Mouse (Mus musculus): ENCODE data around the gene Ak1. TPM values are rescaled to one million over a fixed set of nuclear protein-coding genes. Genes with fewer than 3 reads are reported as not detected.

Ak1 gene
- polyA plus RNA-seq, 1 experiment: 132 TPM

- TF ChIP-seq CTCF (IDR thresholded peaks at IDR 0.05; ENCODE audit: borderline replicate concordance, insufficient read depth, low read depth, low read length): no peak
- TF ChIP-seq POLR2A (IDR thresholded peaks at IDR 0.05; ENCODE audit: borderline replicate concordance, insufficient read depth, low read length): no peak
- no peak for DNase-seq
- peak within 1 kb of the TSS; percentile 6 for H3K4me3 ChIP-seq (replicated peaks; ENCODE audit: insufficient read depth, low read depth, low read length)
- peak within 1 kb of the TSS; percentile 12; the same call in 1 of the 2 replicates for H3K27ac ChIP-seq (ENCODE audit: insufficient read depth, low read length)
- H3K4me1 ChIP-seq (ENCODE audit: control insufficient read depth, insufficient read depth, low read length): no peaks in the 10 kb centered on the region; the same call in 1 of the 2 replicates
- WGBS: 63% methylated on average over 31 of the region's 31 CpGs
- H3K27me3 ChIP-seq (ENCODE audit: control insufficient read depth, insufficient read depth, low read length): no peaks in the 10 kb centered on the region
These were observed 25.0 kb downstream of the Ak1 start, which contains the start of gene Eng for GRCm38 (mm10) chr2:32646379-32647056. TSS of gene Eng (plus strand) at chr2:32646595.

DNA sequence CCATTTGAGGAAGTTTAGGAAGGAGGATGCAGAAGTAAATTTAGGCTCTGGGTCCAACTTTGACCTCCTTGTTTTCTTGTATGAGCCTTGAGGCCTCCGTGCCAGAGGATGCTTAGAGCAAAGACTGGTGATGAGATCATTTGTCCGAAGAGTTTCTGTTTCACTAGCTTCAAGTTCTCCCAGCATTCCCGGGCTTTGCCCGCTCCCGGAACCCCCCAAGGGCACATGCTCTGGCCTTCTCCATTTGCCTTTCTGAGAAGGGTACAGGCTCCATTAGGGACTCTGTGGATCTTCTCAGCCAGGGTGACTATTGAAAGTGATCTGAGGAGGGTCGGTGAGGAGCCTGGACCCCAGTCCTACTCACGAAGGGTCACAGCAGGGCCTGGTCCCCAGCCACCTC lies 25.8 kb downstream of the Ak1 start:
- no peak for DNase-seq
- Histone ChIP-seq H3K27me3 (ENCODE audit: control insufficient read depth, insufficient read depth, low read length) (no peaks in the 10 kb centered on the region), H3K4me3 (replicated peaks; ENCODE audit: insufficient read depth, low read depth, low read length) (no peak overlapping the region), H3K4me1 (ENCODE audit: control insufficient read depth, insufficient read depth, low read length) (no peaks in the 10 kb centered on the region; the same call in 1 of the 2 replicates), H3K27ac (ENCODE audit: insufficient read depth, low read length) (no peak overlapping the region)
- TF ChIP-seq CTCF (IDR thresholded peaks at IDR 0.05; ENCODE audit: borderline replicate concordance, insufficient read depth, low read depth, low read length) (no peak), POLR2A (IDR thresholded peaks at IDR 0.05; ENCODE audit: borderline replicate concordance, insufficient read depth, low read length) (no peak)
- WGBS: 88% methylated on average over 7 of the region's 7 CpGs

DNA sequence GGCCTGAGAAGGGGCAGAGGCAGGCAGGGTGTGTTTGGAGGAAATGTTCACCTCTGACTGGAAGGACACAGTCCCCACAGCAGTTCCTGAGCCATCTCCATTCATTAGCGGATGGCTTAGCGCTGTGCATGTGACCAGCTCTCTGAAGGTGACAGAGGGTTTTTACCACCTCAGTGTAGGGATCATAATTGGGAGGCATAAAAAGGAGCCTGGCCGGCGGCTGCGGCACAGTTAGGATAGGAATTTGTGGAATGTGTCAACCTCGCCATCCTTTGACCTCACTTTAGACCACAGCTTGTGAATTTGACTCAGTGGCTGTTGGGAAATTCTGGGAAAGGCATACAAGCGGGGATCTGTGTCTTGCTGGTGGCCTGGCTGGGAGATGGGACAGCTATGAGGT lies 32.2 kb downstream of the Ak1 start:
- Histone ChIP-seq H3K4me1 (ENCODE audit: control insufficient read depth, insufficient read depth, low read length) (no peaks in the 10 kb centered on the region), H3K4me3 (replicated peaks; ENCODE audit: insufficient read depth, low read depth, low read length) (no peak overlapping the region), H3K27me3 (ENCODE audit: control insufficient read depth, insufficient read depth, low read length) (no peaks in the 10 kb centered on the region), H3K27ac (ENCODE audit: insufficient read depth, low read length) (no peak overlapping the region)
- no peak for DNase-seq
- TF ChIP-seq POLR2A (IDR thresholded peaks at IDR 0.05; ENCODE audit: borderline replicate concordance, insufficient read depth, low read length): no peak
- no peak for TF ChIP-seq CTCF (IDR thresholded peaks at IDR 0.05; ENCODE audit: borderline replicate concordance, insufficient read depth, low read depth, low read length)
- WGBS: 71% methylated on average over 7 of the region's 7 CpGs

- Histone ChIP-seq H3K27ac (ENCODE audit: insufficient read depth, low read length) (0 out of 2 replicates have a peak overlapping the region, but pooled peaks have one; percentile 54), H3K4me3 (replicated peaks; ENCODE audit: insufficient read depth, low read depth, low read length) (no peak overlapping the region), H3K27me3 (ENCODE audit: control insufficient read depth, insufficient read depth, low read length) (no peaks in the 10 kb centered on the region), H3K4me1 (ENCODE audit: control insufficient read depth, insufficient read depth, low read length) (no peaks in the 10 kb centered on the region)
- DNase-seq: no peak
- TF ChIP-seq POLR2A (IDR thresholded peaks at IDR 0.05; ENCODE audit: borderline replicate concordance, insufficient read depth, low read length) (no peak), CTCF (IDR thresholded peaks at IDR 0.05; ENCODE audit: borderline replicate concordance, insufficient read depth, low read depth, low read length) (no peak)
- WGBS: 75% methylated on average over 14 of the region's 14 CpGs
These were observed 33.3 kb downstream of the Ak1 start for GRCm38 (mm10) chr2:32654743-32655393.

GRCm38 (mm10) chr2:32655394-32655744 lies 33.8 kb downstream of the Ak1 start:
- Histone ChIP-seq H3K4me1 (ENCODE audit: control insufficient read depth, insufficient read depth, low read length) (no peaks in the 10 kb centered on the region), H3K27me3 (ENCODE audit: control insufficient read depth, insufficient read depth, low read length) (no peaks in the 10 kb centered on the region), H3K4me3 (replicated peaks; ENCODE audit: insufficient read depth, low read depth, low read length) (no peak overlapping the region), H3K27ac (ENCODE audit: insufficient read depth, low read length) (peak overlapping the region; percentile 54; the same call in 1 of the 2 replicates)
- TF ChIP-seq CTCF (IDR thresholded peaks at IDR 0.05; ENCODE audit: borderline replicate concordance, insufficient read depth, low read depth, low read length): no peak
- TF ChIP-seq POLR2A (IDR thresholded peaks at IDR 0.05; ENCODE audit: borderline replicate concordance, insufficient read depth, low read length): no peak
- 86% methylated on average over 3 of the region's 3 CpGs for WGBS
- DNase-seq: no peak

DNA sequence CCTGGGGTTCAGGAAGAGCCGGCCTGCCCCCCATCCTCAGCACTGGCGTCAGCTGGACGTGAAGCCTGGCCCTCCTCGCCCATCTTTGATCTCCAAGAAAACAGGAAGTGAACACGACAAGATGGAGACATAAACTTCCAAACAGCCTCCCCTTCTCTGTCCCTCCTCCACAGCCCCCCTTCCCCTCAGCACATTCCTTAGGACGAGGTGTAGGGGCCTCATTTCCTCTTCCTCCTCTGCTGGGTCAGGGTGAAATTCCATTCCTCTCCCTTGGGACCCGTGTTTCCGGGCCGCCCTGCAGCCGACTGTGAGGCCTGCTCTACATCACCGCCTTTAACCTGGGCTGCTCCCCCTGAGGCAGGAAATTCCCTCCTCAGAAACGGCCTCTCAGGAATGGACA lies 34.3 kb downstream of the Ak1 start:
- TF ChIP-seq CTCF (IDR thresholded peaks at IDR 0.05; ENCODE audit: borderline replicate concordance, insufficient read depth, low read depth, low read length): no peak
- TF ChIP-seq POLR2A (IDR thresholded peaks at IDR 0.05; ENCODE audit: borderline replicate concordance, insufficient read depth, low read length): no peak
- no peaks in the 10 kb centered on the region for H3K4me1 ChIP-seq (ENCODE audit: control insufficient read depth, insufficient read depth, low read length)
- no peak for DNase-seq
- H3K27me3 ChIP-seq (ENCODE audit: control insufficient read depth, insufficient read depth, low read length): no peaks in the 10 kb centered on the region
- H3K4me3 ChIP-seq (replicated peaks; ENCODE audit: insufficient read depth, low read depth, low read length): no peak overlapping the region
- H3K27ac ChIP-seq (ENCODE audit: insufficient read depth, low read length): peak overlapping the region; percentile 44; the same call in 1 of the 2 replicates
- 71% methylated on average over 12 of the region's 12 CpGs for WGBS

DNA sequence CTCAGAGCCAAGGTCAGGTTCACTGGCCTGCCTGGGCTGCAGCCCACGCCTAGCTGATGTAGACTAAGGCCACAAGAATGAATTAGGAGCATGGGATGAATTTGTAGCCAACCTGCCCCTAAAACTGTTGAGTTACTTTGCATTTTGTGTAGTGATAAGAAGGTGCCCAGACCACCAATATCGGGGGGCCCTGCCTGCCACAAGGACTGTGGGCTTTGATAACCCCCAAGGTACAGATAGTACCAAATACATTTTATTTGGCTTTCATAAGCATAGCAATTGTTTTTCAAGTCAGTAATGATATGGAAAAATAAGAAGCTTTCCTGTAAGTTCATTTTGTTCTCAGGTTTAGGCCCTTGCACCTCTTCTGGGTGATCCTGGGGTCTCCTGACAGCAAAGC lies 37.3 kb downstream of the Ak1 start:
- Histone ChIP-seq H3K4me3 (replicated peaks; ENCODE audit: insufficient read depth, low read depth, low read length) (no peak overlapping the region), H3K4me1 (ENCODE audit: control insufficient read depth, insufficient read depth, low read length) (no peaks in the 10 kb centered on the region), H3K27me3 (ENCODE audit: control insufficient read depth, insufficient read depth, low read length) (no peaks in the 10 kb centered on the region), H3K27ac (ENCODE audit: insufficient read depth, low read length) (no peak overlapping the region)
- TF ChIP-seq POLR2A (IDR thresholded peaks at IDR 0.05; ENCODE audit: borderline replicate concordance, insufficient read depth, low read length) (no peak), CTCF (IDR thresholded peaks at IDR 0.05; ENCODE audit: borderline replicate concordance, insufficient read depth, low read depth, low read length) (no peak)
- DNase-seq: no peak
- WGBS: 93% methylated on average over 2 of the region's 2 CpGs
